Mouse (Mus musculus) hematopoietic stem cell, adult 5-6 weeks (primary cell): ENCODE results near the gene Fgf8. TPM values are rescaled to one million over a fixed set of nuclear protein-coding genes. Genes with fewer than 3 reads are reported as not detected.

Source experiments
- ATAC-seq, 2 experiments: fragments of 125-278 bp in 1 of 2; replicated peaks in 1 of 2; 2 replicates each; pipeline ENCODE4 v1.8.0; 2016 to 2017; ENCODE audit warnings: inconsistent platforms in 2 of 2, mild to moderate bottlenecking in 2 of 2, moderate number of reproducible peaks in 2 of 2, low read depth in 1 of 2, moderate TSS enrichment in 1 of 2; ENCODE audit not compliant: low FRiP score in 2 of 2, poor library complexity in 2 of 2, severe bottlenecking in 2 of 2, insufficient read depth in 1 of 2, low TSS enrichment in 1 of 2
- total RNA-seq: library from RNA; stranded (forward); fragments of 172-1452, 232-1000 nt; gene quantifications from 2 replicates; pipeline ENCODE4 v1.2.3, GENCODE M21; 2017

Gene Fgf8
- total RNA-seq, 1 experiment from 2014 or later: not detected

DNA sequence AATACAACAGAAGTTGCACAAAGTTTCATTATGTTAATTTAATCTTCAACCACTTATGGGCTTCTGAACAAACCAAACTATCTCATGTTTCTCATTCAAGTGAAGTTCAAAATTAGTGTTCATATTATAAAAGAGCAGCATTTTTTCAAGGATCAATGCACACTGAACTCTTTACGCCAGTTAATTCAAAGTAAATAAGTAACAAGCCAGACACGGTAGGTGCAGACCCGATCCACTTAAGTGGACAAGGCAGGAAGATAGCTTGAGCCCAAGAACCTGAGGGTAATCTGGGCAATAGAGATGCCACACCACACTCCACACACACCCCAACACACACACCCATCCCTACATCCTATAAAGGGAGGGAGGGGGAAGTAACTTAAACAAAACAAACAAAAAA, 10.8 kb upstream of the Fgf8 start:
- no peak for ATAC-seq

DNA sequence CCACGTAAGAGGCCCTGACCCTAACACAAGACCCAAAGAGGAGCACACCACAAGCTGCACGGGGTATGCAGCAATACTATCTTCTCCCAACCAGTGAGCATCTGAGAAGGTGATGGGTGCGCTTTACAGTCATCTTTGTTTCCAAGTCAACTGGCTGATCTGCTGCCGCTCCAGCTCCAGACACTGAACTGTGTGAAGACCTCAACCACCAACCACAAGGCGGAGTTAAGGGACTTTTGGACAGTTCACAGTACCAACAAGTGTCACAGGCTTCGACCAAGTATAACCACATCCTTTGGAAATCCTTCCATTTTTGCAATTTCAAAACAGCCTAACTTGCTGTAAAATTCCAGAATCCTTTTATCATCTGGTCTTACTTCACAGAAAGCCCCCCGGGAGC, 9.2 kb upstream of the Fgf8 start:
- ATAC-seq: no peak

DNA sequence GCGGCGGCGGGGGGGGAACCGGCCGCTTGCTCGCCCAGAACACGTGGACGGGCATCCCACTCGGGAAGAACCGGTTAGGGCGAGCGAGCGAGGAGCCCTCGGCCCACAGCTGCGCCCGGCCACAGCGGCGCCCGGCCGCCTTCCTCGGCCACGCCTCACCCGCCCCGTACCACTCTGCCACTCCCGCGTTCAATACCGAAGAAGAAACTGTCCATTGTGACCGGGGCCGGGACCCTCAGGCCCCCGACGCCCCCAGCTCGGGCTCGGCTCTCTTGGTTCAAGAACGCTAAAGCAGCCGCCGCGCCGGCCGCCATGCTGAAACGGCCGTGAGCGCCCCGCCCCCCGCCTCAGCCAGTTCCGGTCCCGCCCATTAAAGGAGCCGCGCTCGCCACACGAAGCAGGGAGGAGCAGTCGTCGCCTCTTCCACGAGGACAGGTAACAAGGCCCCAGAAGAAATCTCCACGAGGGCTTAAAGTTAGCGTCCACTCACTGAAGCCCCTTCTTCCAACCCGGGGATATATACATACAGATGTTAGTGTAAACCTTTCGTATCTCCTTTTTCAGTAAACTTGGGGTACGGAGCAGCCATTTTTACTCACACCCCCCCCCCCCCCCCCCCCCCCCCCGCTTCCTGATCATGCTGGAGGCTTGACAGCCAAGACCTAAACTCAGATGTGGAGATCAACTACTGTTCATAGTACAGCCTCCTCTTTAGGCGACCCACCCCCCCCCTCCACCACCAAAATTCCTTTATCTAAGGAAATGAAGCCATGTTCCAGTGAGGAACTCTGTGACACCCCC, 6.7 kb upstream of the Fgf8 start, which contains the start of gene Npm3:
Npm3 (minus strand) TSS at position 349 of the 801 bp plus-strand sequence.
- ATAC-seq: peak; percentile 62 to 67

- ATAC-seq: peak in 1 of 2 experiments; percentile 14; a peak in 2 of 4 replicates
Observed at GRCm38 (mm10) chr19:45748691-45749242, 6.1 kb upstream of the Fgf8 start.

DNA sequence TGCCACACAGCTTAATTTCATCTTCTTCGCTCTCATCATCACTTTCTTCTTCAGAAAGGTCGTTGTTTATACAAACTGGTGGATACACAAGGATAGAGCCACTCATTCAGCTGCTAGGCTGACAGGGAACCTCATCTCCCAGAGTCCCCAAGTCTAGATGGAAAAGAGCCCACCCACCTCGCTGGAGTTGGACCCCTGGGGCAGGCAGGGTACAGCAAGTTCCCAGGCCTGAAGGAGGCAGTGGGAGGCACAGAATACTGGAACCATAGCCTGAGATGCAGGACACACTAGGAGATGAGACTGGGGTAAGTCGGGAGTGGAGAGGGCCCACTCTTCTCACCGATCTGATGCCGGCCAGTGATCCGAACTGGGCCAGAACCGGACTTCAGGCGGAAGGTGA, 5.5 kb upstream of the Fgf8 start:
- ATAC-seq: no peak

DNA sequence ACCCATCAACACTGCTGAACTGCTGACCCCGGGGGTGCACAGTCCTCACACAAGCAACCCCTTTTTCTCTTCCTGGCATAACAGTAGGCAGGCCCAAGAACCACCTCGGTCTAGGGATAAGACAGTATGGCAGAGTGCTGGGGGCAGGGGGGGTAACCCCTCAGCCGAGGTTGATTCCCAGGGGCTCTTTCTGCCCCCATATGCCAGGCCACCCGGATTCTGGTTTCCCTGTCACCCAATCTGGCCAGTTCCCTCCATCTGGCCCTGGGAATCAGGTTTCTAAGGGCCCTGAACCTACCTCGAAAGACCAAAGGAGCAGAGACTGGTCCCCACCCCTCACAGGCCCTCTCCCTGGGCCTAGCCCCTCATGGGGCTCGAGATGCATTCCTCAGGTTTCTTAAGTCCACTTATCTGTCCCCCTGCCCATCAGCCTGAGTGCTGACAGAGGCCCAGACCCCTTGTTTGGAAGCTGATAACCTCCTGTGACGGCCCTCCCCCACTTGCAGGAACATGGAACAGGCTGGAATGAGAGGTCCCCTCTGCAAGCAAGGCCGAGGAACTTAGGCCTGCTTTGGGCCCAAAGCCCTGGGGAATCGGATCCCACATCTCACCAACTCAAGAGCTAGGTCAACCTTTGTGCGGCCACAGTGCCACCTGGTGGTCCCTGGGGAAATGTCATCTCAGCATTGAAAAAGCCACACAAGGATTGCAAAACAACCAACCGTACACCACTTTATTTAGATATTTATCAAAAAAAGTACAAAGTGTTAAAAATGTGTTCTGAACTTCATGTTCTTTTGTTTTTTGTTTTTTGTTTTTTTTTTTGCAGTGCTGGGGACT, 4.5 kb upstream of the Fgf8 start:
- ATAC-seq: peak; percentile 44 to 52; a peak in 2 of 4 replicates

DNA sequence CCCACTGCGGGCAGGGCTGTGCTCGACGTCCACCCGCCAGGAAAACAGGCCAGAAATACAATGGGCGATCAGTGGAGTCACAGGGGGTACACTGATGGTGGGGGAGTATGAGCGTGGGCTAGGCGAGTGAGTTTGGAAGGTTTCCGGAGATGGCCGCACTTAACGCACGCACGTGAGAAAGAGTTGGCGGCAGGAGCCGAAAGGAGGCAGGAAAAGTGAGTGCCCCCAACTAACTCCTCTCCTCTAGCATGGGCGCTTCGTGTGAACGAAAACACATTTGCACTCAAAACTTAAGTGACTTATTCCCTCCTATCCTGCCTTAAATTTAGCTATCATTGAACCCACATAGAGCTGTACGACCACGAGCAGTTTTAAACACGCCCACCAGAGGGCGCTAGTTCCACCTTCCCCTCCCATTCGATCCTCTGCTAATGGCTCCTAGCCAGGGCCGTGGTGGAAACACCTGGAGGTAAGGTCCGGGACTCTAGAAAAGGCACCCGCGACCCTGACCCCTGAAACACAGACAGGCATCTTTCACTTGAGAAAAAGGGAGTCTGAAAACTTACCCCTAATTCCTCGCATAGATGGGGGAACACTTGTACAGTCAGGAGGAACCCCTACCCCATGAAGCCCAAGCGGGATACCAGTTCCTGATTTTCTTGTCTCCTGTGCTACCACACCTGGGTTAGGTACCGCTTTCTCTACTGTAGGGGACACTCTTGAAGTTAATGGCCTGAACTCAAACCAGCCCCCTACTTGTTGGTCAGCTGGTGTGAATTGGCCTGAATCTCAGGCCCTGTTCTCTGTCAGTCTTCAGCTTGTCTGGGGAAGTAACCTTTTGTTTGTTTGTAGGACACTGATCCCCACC, 3.7 kb upstream of the Fgf8 start:
- ATAC-seq: peak; percentile 27 to 65; a peak in 3 of 4 replicates

- no peak for ATAC-seq
Observed at GRCm38 (mm10) chr19:45745344-45746152, 2.8 kb upstream of the Fgf8 start.

- ATAC-seq: no peak
Observed at GRCm38 (mm10) chr19:45743619-45744018, 904 bp upstream of the Fgf8 start.

- ATAC-seq: no peak
Observed at GRCm38 (mm10) chr19:45742984-45743575, 365 bp upstream of the Fgf8 start.

DNA sequence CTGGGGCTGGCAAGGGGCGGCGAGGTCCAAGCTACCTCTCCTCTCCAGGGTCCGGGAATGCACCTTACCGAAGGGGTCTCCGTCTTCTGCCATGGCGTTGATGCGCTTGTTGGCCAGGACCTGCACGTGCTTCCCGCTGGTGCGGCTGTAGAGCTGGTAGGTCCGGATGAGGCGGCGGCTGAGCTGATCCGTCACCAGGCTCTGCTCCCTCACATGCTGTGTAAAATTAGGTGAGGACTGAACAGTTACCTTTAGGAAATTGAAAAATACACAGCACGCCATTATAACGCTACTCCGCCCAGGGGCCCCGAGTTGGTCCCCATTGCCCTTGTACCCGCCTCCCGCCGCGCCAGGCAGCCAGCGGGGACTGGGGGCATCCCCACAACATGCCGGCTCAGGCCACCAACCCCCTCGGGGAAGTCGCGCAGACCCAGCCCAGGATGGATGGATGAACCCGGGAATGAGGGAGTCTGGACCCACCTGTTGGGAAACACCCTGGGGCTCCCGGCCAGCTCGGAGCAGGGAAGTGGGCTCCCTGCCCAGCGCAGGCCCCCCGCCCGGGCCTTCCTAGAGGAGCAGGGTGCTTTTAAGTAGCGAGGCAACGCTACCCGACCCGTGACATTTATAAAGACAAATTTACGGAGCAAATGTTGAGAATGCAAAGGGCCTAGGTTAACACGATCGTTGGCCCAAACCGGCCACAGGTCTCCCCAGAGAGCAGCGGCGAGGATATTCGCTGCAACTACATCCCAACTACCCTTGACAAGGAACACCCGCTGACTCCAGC, 1.1 kb downstream of the Fgf8 start:
- no peak for ATAC-seq

DNA sequence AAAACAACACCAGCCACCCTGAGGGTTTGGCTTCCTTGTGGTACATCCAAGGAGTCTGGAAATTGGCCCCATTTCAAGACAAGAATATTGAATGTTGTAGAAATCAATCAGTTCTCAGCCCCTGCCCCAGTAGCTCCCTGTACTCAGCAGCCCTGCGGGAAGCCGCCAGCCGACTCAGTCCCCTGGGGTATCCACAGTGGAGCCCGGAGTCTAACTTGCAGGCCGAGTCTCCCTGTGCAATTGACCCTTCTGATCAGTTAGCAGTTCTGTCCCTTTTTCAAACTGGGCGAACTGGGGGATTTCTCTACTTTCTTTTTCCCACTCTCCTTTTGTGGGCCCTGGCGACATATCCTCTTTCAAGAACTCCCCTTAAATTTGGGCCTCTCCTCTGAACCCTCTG, 1.9 kb downstream of the Fgf8 start:
- no peak for ATAC-seq

- no peak for ATAC-seq
Observed at GRCm38 (mm10) chr19:45740233-45740632, 2.5 kb downstream of the Fgf8 start.

GRCm38 (mm10) chr19:45738521-45738920, 4.2 kb downstream of the Fgf8 start:
- ATAC-seq: no peak

GRCm38 (mm10) chr19:45737846-45738484, 4.8 kb downstream of the Fgf8 start:
- no peak for ATAC-seq
